Mouse (Mus musculus): Measurements from ENCODE around the gene E2f1.

E2f1 gene

DNA sequence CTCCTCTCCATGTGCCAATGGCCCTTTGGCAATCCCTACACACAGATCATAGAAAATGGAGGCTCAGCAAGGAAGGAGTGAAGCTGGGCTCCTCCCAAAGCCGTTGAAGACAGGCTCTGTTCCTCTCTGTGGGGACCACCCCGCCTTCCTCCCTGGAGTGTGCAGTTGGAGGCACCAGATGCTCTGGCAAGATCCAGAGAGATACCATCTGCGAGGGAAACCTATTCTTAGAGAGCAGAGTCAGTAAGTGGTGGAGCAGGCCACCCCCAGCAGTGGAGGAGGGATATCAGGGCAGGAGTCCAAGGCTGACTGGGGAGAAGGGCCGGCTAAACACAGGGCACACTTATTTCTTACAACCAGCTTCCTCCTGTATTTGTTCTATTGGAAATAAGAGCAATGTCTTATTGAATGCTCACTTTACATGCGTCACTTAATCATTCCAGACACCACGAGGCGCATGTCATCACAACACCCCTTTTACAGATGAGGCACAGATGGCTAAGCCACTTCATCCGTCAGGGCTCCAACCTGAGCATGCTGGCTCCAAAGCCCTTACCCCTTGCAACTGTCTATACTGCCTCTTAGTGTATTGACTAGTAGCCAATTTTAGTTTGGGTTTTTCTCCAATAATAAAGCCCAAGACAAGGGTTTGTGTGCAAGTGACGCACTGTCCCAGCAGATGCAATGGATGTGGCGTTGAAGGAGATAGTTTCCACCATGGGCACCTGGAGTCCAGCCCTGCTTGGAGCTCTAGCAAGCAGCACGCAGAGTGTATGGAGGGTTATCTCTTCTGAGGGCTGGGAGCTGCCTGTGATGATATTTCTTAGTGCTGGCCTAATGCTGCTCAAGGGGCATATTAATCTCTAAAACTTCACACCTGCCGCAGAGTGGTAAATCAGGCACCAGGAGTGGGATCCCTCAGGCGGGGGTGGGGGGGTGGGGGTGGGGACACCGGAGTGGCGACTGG is 14.5 kb upstream of the E2f1 start:
- no peak for DNase-seq (ENCODE audit: low read depth in 1 of 2, low spot score in 2 of 2)

DNA sequence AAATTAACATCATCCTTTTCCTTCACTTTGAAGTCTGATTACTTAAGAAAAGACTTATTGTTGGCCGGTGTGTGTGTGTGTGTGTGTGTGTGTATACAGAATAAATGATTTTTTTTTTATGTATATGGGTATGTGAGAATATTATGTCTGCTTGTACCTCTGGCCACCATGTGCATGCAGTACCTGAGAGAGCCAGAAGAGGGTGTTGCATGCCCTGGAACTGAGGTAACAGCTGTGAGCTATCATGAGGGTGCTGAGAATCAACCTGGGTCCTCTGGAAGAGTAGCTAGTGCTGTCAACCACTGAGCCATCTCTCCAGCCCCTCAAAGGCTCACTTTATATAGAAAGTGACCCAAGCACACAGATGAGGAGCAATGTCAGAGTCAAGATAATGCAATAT is 11.7 kb upstream of the E2f1 start:
- DNase-seq (ENCODE audit: low read depth in 1 of 2, low spot score in 2 of 2): no peak

- no peak for DNase-seq (ENCODE audit: low read depth in 1 of 2, low spot score in 2 of 2)
Observed at GRCm38 (mm10) chr2:154580586-154580985, 10.9 kb upstream of the E2f1 start.

DNA sequence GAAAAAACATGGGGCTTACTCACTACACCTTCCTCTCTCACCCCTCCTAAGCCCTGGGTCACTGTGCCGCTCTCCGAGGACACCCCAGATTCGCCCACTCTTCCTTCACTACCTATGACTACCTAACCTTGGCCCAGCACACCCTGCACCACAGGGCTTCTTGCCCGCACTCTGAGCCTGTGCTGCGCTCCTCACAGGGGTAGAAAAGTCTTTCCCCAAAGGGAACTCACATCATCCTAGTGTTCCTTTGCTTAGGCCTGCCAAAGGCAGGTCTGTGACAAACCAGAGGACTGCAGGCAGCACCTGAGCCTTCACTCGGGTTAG is 8.0 kb upstream of the E2f1 start:
- no peak for DNase-seq (ENCODE audit: low read depth in 1 of 2, low spot score in 2 of 2)

DNA sequence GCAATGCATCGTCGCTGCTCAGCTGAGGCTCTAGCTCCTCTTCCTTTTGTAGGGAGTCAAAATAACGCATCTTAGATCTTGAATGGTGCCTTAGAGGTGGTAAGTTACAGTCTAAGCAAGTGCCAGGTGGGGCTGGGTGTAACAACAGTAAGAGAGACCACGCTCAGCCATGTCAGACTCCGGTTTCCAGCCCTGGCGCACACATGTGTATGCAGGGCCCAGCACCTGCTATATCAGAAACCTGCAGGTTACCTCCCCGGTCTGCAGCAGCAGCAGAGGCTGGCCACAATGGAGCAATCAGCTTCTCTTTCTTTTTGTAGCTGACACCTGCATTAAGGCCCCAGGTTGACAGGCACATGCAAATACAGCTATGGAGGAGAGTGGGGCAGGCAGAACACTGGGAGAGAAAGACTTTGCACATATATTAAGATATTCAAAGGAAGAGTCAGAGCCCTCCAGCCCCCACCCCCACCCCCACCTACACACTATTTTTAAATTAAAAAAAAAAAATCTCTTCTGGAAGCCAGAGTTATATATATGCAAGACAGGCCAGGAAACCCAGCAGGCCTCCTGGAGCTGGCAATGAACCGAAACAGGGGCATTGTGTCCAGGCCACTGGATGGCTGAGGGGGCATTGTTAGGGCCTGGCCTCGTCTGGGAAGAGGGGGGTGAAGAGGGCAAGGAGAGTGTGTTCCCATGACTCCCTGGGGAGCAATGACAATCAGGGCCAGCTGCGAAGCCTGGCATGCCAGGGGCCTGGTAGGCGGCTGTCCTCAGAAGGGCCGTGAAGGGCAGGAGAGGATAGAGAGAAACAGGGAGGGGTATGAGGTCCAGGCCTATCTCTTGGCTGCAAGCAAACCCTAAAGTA is 7.4 kb upstream of the E2f1 start:
- DNase-seq (ENCODE audit: low read depth in 1 of 2, low spot score in 2 of 2): no peak

GRCm38 (mm10) chr2:154574271-154574670 is 4.6 kb upstream of the E2f1 start:
- DNase-seq (ENCODE audit: low read depth in 1 of 2, low spot score in 2 of 2): no peak

DNA sequence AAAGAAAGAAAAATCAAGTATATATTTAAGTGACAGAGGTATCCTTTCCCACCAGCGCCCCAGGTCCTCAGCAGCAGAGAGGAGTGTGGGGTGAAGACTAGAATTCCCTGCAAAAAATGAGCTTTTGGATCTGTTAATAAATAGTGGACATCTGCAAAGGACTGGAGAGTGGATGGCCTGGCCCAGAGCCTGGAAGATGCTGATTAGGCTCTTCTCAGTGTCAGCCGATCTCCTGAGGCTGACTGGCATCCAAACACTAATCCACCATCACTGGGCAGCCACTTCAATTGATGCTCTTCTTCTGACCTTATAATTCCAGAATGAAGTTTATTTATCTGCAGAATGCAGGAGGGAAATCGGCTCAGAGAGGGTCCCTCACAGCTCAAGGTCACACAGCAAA is 3.3 kb upstream of the E2f1 start:
- no peak for DNase-seq (ENCODE audit: low read depth in 1 of 2, low spot score in 2 of 2)

- DNase-seq (ENCODE audit: low read depth in 1 of 2, low spot score in 2 of 2): no peak
Observed at GRCm38 (mm10) chr2:154571976-154572375, 2.3 kb upstream of the E2f1 start.

DNA sequence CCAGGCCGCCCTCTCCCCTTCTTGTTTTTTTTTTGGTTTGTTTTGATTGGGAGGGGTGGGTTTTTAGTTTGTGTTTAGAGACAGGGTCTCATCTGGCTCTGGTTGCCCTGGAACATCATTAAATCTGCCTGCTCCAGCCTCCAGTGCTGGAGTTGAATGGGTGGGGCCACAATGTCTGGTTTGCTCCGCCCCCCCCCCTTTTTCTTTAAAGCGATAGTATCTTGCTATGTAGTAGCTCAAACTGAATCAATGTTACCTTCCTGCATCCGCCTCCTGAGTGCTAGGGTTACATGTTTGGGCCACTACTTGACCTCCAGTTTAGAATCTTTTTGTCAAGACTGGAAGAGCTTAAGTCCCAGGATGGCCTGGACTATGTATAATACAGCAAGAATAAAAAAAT is 1.6 kb upstream of the E2f1 start:
- DNase-seq (ENCODE audit: low read depth in 1 of 2, low spot score in 2 of 2): no peak

DNA sequence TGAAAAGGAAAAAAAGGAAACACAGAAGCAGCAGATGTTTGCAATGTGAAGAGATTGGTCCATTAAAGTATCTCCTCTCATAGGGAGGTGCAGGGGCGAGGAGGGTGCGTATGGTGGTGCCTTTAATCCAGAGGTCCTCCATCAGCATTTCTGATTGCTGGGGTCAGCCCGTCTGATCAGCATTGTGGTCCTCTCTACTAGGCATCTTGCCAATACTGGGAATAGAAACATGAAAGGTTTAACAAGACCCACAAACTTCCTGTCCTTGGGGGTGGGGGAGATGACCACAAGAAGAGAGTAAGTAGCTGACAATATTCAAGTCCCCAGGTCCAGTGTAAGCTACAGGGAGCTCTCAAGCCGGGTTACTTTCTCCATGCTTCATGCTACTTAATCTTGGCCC is 974 bp upstream of the E2f1 start:
- DNase-seq (ENCODE audit: low read depth in 1 of 2, low spot score in 2 of 2): no peak

DNA sequence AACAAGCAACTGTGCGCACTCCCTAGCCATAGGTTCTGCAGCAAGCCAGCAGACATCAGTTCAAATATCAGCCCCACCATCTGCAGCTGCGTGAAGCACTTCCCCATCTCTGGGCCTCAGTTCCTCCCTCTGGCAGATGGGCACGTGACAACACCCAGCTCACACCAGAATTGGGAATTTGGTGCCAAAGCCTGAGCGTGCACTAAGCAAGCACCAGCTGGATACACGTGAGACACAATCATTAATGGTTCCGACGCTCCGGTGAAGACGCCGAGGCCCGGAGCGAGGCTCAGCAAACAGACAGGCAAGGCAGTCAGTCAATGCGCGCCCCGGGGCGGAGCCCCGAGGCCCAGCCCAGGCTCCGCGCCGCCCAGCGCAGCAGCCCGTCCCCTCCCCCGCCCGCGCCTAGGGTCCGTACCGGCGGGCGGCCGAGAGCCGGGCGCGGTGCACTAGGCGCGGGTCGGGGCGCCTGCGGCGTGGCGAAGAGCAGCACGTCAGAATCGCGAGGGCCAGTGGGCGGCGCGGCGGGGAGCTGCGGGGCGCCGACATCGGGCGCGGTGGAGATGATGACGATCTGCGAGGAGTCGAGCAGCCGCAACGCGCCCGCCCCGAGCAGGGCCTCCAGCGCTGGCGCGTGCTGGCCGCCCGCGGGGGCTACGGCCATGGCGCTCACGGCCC is 482 bp downstream of the E2f1 start:
- DNase-seq (ENCODE audit: low read depth in 1 of 2, low spot score in 2 of 2): peak; percentile 53 to 65

- DNase-seq (ENCODE audit: low read depth in 1 of 2, low spot score in 2 of 2): no peak
Observed at GRCm38 (mm10) chr2:154568329-154569070, 1.2 kb downstream of the E2f1 start.

- DNase-seq (ENCODE audit: low read depth in 1 of 2, low spot score in 2 of 2): no peak
Observed at GRCm38 (mm10) chr2:154567766-154568165, 1.9 kb downstream of the E2f1 start.

DNA sequence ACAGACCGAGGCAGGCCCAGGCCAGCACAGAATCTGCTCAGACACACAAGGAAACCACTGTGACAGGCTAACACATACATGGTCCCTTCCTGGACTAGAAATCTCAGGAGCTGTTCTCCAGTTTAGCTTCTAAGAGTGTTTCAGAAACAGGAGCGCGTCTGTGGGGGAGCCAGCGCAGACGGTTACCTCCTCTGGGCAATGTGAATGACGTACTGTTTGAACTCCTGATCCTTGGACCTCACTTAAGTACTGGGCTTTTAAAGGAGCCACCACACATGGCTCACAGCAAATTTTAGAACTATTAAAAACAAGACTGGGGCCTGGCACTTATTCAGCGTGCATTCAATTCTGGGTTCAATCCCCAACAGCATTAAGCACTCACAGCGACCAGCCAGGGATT is 3.1 kb downstream of the E2f1 start:
- DNase-seq (ENCODE audit: low read depth in 1 of 2, low spot score in 2 of 2): no peak

DNA sequence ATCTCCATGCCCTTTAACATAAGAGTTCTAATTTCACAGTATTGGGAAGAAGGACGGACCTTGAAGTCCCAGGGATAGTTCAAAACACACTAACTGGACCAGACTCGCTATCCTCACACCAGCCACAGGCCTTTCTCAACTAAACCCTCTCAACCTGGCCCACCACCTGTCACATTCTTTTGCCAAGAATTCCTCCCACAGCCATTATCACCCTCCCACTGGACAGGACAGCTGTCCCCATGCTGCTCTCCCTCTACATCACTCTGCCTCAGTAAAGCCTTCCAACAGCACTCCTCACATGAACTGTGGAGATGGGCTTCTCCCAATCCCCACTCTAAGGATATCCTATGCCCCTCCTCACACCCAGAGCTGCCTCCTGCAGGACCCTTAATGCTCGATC is 4.1 kb downstream of the E2f1 start:
- DNase-seq (ENCODE audit: low read depth in 1 of 2, low spot score in 2 of 2): no peak

DNA sequence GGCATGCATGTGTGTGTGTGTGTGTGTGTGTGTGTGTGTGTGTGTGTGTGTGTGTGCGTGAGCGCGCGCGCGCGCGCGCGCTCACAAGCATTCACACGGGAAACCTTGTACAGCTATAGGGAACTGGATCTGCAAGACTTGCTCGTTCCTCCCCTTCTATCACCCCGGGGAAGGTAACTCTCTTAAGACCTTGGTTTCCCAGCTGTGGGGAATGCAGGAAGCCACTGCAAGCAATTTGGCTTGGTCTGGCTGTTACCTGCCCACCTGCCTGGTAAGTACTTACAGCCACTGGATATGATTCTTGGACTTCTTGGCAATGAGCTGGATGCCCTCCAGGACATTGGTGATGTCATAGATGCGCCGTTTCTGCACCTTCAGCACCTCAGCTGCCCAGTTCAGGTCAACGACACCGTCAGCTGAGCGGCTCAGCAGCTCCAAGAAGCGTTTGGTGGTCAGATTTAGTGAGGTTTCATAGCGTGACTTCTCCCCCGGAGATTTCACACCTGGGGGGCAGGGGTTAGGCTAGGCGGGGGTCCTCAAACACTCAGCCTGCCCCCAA is 6.0 kb downstream of the E2f1 start:
- DNase-seq (ENCODE audit: low read depth in 1 of 2, low spot score in 2 of 2): no peak

GRCm38 (mm10) chr2:154558264-154559039 is 11.2 kb downstream of the E2f1 start, which contains the start of gene Necab3:
Necab3 (minus strand) TSS chr2:154558890.
- DNase-seq (ENCODE audit: low read depth in 1 of 2, low spot score in 2 of 2): no peak

DNA sequence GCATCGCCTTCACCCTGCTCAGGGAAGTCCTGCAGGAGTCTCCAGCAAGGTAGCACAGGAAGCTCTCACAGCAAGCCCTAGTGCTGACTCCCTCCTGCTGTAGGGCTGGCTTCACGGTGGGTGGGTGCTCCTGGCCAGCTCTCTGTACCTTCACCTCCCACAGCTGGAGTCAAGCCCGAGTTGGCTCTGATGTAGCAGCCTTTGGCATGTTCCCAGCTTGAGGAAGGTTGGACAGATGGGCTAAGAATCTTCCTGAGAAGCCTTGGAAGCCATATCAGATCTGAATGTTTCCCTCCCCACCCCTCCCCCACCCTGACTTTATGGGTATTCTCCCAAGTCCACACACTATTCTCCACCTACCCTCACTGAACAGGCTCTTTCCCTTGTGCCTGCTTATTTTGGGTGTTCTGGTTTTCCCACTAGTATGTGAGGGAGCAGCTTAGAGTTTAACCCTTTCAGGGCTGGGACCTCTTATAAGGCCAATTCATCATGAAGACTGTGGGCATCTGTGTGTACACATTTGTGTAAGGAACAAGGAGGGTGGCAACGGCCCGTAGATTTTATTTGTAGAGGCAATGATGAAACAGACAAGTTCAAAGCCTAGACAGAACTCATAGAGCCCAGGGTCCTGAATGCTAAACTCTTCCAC is 12.4 kb downstream of the E2f1 start:
- no peak for DNase-seq (ENCODE audit: low read depth in 1 of 2, low spot score in 2 of 2)

DNA sequence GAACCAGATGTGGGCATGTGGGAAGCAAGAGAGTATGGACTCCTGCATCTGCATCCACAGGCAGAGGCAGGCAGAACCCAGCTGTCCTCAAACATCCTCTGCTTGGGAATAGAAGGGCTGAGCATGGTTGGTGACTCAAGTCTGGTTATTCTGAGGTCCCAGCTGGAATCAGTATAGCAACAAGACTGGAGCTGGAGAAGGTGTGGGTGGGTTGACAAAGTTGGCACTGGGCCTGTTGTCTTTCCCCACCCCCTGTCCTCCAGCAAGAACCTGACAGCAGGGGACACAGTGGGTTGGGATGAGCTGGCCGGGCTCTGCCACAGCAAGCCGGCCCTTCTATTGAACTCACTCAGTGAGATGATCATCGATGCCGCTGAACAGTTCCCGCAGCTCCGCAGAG is 14.5 kb downstream of the E2f1 start:
- no peak for DNase-seq (ENCODE audit: low read depth in 1 of 2, low spot score in 2 of 2)

Data from monocyte, adult 2 months (primary cell).